Mouse (Mus musculus): ENCODE data around the gene Ptprd.

Gene Ptprd

GRCm38 (mm10) chr4:75961865-75962264 lies 2249.9 kb downstream of the Ptprd start:
- DNase-seq (ENCODE audit: low read depth, low spot score) = no peak

GRCm38 (mm10) chr4:75953349-75954060 lies 2258.3 kb downstream of the Ptprd start:
- DNase-seq (ENCODE audit: low read depth, low spot score) = no peak

GRCm38 (mm10) chr4:75950582-75950981 lies 2261.2 kb downstream of the Ptprd start:
- DNase-seq (ENCODE audit: low read depth, low spot score) = no peak

GRCm38 (mm10) chr4:75894871-75895270 lies 2316.9 kb downstream of the Ptprd start:
- no peak for DNase-seq (ENCODE audit: low read depth, low spot score)
